Mouse (Mus musculus) liver, embryonic 18 days (tissue): Measurements from ENCODE around the gene Morn5. TPM values are rescaled to one million over a fixed set of nuclear protein-coding genes. Genes with fewer than 3 reads are reported as not detected.

Source experiments
- polyA plus RNA-seq: library from polyadenylated mRNA; depleted of rRNA; stranded (reverse); fragments of >200 nt; gene quantifications from 2 replicates; pipeline ENCODE4 v1.2.3, GENCODE M21; 2012; rRNA removed

Gene Morn5
- not detected in 2 replicates for polyA plus RNA-seq

DNA sequence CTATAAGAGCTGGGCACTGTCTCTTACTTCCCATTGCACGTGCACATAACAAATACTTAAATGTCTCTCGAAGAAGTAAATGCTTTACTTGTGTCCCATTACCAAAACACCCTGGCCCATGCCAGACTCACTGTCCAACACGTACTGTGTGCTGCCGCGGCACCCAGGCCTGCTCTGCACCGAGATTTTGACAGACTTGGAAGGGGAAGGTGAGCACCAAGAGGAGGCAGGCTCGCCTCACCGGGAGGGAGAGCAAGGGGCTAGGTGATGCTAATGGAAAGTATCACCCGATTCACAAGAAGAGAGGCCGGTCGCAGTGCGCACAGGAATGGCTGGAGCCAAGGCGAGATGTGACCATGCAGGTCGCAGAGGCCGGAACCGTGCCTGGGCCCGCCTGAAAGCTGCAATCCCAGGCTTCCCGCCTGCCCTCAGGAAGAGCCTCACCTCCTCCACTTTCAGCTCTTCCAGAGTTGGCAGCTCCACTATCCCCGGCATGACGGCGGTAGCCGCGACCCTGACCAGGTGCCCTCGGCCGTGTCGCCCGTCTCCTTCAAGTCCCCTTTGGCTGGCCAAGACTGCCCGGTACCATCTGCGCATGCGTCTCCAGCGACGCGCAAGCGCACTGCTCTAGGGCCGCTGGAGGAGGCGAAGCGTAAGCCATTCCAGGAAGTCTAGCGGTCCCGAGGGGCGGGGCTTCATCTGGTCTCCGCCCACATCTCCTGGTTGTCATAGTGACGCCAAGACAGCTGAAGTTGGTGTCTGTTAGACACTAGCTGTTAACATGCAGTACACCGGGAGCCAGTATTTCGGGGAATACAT is at the start of gene Morn5, which contains the start of gene Ndufa8:
Morn5 (plus strand) TSS at position 711 of the 819 bp plus-strand sequence.
Ndufa8 (minus strand) TSS at position 659 of the 819 bp plus-strand sequence.

DNA sequence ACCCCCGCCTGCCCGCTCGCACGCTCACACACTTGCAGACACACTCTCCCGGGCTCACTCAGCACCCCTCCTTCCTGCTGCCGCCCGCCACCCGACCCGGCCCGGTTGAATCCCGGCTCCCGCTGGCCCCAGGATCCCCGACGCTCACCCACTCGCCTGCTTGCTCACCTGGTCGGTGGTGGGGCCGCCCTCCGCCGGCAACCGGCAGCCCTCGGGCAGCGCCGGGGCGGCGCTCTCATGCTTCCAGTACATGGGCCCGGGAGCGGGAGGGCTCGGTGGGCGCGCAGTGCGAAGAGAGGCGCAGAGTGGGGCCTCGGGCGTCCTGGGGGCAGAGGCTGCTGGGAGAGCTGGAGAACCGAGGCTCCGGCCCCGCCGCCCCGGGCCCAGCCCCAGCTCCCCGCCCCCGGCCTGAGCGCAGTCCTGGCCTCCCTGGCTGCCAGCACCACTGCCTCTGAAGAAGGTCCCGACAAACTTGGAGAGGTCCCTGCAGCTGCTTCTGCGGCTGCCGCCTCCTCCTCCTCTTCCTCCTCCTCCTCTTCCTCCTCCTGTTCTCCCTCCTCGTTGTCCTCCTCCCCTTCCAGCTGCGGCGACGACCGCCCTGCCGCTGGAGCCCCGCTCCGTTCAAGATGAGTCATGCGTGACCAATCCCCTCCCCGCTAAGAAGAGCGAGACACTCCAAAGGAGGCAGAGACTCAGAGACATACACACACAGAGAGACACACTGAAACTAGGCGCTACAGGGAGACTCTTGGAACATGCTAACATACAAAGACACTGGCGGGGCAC is 55.9 kb downstream of the Morn5 start, which contains the start of gene Lhx6:
Lhx6 (minus strand) TSS at position 453 of the 786 bp plus-strand sequence.

Other genes with a start within 250 kb of the Morn5 start
- gene Ttll11, start 69.5 kb upstream of the Morn5 start, polyA plus RNA-seq: 1.1 and 1.5 TPM in 2 replicates
- gene Ndufa8, start 52 bp upstream of the Morn5 start, polyA plus RNA-seq: 80.0 and 82.2 TPM in 2 replicates
- 1.3 and 1.7 TPM in 2 replicates for gene Lhx6, start 56.0 kb downstream of the Morn5 start, polyA plus RNA-seq
- gene Mrrf, start 86.9 kb downstream of the Morn5 start, polyA plus RNA-seq: 7.4 and 10.9 TPM in 2 replicates
- gene Rbm18, start 87.3 kb downstream of the Morn5 start, polyA plus RNA-seq: 10.8 and 11.0 TPM in 2 replicates
- 15.8 and 18.4 TPM in 2 replicates for gene Ptgs1, start 181.0 kb downstream of the Morn5 start, polyA plus RNA-seq